Mouse (Mus musculus) embryonic fibroblast, embryonic 13.5 days (primary cell): ENCODE measurements around the gene 2010300C02Rik.

ENCODE experiments used
- CTCF ChIP-seq: IDR thresholded peaks from 2 replicates; pipeline ENCODE4 v1.5.1; 2011; ENCODE audit warnings: mild to moderate bottlenecking, control low read depth, low read length, moderate library complexity, borderline replicate concordance; ENCODE audit not compliant: insufficient read depth
- POLR2A ChIP-seq: IDR thresholded peaks from 2 replicates; pipeline ENCODE4 v1.6.1; 2011; ENCODE audit warnings: low read depth, mild to moderate bottlenecking, control low read depth, low read length, moderate library complexity

GRCm38 (mm10) chr1:37636169-37636568 is 83.7 kb downstream of the 2010300C02Rik start:
- TF ChIP-seq CTCF (no peak), POLR2A (no peak)
